Mouse (Mus musculus) testis, adult 2 months (tissue): ENCODE measurements around the gene Ctdnep1. TPM values are rescaled to one million over a fixed set of nuclear protein-coding genes. Genes with fewer than 3 reads are reported as not detected.

Experiments
- H3K27ac ChIP-seq: fragments of 200-500 bp; 2 replicates; pipeline ENCODE4 v1.5.1; 2012; ENCODE audit warnings: low read depth, low read length; ENCODE audit not compliant: control insufficient read depth, insufficient read depth
- H3K27me3 ChIP-seq: fragments of 200-500 bp; 2 replicates; pipeline ENCODE4 v1.6.1; 2012; ENCODE audit warnings: mild to moderate bottlenecking, low read length, moderate library complexity; ENCODE audit not compliant: control insufficient read depth, insufficient read depth
- H3K36me3 ChIP-seq: fragments of 200-500 bp; 2 replicates; pipeline ENCODE4 v1.6.1; 2012; ENCODE audit warnings: mild to moderate bottlenecking, low read length; ENCODE audit not compliant: control insufficient read depth, insufficient read depth
- H3K4me1 ChIP-seq: fragments of 200-500 bp; 2 replicates; pipeline ENCODE4 v1.6.1; 2012; ENCODE audit warnings: low read length; ENCODE audit not compliant: control insufficient read depth, insufficient read depth
- H3K4me3 ChIP-seq: fragments of 200-500 bp; 2 replicates; pipeline ENCODE4 v1.5.1; 2012; ENCODE audit warnings: low read depth, mild to moderate bottlenecking, low read length, moderate library complexity, mixed read lengths; ENCODE audit not compliant: control insufficient read depth
- CTCF ChIP-seq: fragments of 200-500 bp; IDR thresholded peaks from 2 replicates; pipeline ENCODE4 v1.5.1; 2012; ENCODE audit warnings: low read depth, mild to moderate bottlenecking, inconsistent platforms, low read length, moderate library complexity; ENCODE audit not compliant: control insufficient read depth, insufficient read depth, insufficient replicate concordance
- POLR2A ChIP-seq: fragments of 200-500 bp; IDR thresholded peaks from 2 replicates; pipeline ENCODE4 v1.6.1; 2012; ENCODE audit warnings: low read depth, mild to moderate bottlenecking, inconsistent platforms, low read length, moderate library complexity; ENCODE audit not compliant: control insufficient read depth
- polyA plus RNA-seq: library from polyadenylated mRNA; depleted of rRNA; stranded (reverse); fragments of >200 nt; gene quantifications from 2 replicates; pipeline ENCODE4 v1.2.3, GENCODE M21; 2012

The Ctdnep1 gene
- polyA plus RNA-seq, 1 experiment = 137 TPM

DNA sequence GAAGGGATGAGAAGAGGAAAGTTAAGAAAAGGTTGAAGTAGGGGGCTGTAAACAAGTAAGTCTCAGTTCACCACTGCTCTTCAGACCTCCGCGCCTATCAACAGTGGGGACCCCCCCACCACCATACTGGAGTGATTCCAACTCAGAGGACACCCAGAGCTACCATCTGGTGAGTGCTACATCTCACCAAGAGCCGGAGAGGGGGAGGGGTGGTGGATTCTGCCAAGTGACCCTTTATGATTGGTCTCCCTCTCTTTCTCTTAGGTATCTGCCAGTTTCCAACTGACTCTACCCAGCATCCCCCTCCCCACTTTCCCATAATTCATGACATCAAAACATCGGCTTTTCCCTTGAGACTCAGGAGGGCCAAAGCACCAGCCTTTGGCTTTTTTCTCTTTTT, 40.0 kb upstream of the Ctdnep1 start:
- Histone ChIP-seq H3K36me3 (peaks cover 5% of the 10 kb centered on the region), H3K4me1 (peaks cover 6% of the 10 kb centered on the region), H3K27me3 (no peaks in the 10 kb centered on the region), H3K27ac (no peak overlapping the region), H3K4me3 (no peak overlapping the region)
- TF ChIP-seq CTCF (no peak), POLR2A (no peak)

DNA sequence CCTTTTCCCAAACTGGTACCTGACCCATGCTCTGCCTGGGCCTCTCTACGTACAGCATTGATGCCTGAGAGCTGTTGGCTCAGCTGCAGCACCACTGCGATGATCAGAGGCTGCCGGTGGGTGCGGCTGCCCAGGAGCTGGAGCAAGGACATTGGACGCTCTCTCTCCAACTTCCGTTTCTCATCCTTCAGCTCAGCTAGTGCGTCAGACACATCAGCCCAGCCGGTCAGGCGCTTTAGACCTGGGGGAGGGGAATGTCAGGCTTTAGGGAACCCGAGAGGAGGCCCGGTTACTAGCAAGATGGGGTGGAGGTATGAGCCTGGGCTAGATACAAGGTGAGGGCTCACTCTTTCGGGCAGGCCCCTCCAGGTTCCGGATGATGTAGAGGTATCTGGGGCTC, 35.7 kb upstream of the Ctdnep1 start:
- Histone ChIP-seq H3K27me3 (no peaks in the 10 kb centered on the region), H3K27ac (no peak overlapping the region), H3K4me3 (no peak overlapping the region), H3K36me3 (peaks cover 3% of the 10 kb centered on the region), H3K4me1 (peaks cover 20% of the 10 kb centered on the region)
- TF ChIP-seq POLR2A (no peak), CTCF (no peak)

- H3K36me3 ChIP-seq = no peaks in the 10 kb centered on the region
- peaks cover 18% of the 10 kb centered on the region for H3K4me1 ChIP-seq
- no peaks in the 10 kb centered on the region for H3K27me3 ChIP-seq
- H3K4me3 ChIP-seq = no peak overlapping the region
- H3K27ac ChIP-seq = no peak overlapping the region
- no peak for TF ChIP-seq POLR2A
These were observed 34.7 kb upstream of the Ctdnep1 start for GRCm38 (mm10) chr11:69945997-69946891.

DNA sequence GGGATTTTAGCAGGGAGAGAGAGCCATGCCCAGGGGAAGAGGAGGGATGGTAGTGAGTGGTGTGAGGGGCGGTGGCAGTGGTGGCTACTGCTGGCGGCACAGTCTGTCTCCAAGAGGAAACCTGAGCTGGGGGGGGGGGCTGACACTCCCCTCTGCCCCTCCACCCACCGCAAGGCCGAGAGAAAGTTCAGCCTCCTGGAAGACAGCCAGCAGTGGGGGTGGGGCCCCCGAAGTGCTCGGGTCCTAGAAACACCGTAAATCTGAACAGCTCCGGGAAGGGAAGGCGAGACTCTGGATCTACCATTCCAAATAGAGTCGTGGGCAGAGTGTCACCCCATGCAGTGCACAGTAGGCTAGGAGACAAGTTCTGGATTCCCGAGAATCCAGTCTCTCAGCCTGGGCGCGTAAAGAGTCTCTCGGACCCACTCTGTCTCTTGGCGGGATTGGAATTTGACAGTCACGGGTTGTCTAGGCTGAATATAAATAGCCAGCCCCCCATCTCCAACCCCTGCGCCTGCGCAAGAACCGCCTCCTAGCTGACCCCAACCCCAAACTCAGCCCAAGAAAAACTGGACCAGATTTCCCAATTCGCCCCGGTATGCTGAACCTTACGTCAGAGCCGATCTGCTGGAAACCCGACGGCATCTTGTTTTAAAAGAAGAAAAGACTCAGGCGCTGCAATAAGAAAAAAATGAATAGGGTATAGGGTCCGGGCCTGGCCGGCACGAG, 33.5 kb upstream of the Ctdnep1 start:
- H3K4me1 ChIP-seq = peaks cover 18% of the 10 kb centered on the region
- no peak overlapping the region for H3K27ac ChIP-seq
- no peaks in the 10 kb centered on the region for H3K36me3 ChIP-seq
- no peak for TF ChIP-seq POLR2A
- TF ChIP-seq CTCF = no peak
- peak overlapping the region; percentile 50 for H3K4me3 ChIP-seq
- H3K27me3 ChIP-seq = no peaks in the 10 kb centered on the region

DNA sequence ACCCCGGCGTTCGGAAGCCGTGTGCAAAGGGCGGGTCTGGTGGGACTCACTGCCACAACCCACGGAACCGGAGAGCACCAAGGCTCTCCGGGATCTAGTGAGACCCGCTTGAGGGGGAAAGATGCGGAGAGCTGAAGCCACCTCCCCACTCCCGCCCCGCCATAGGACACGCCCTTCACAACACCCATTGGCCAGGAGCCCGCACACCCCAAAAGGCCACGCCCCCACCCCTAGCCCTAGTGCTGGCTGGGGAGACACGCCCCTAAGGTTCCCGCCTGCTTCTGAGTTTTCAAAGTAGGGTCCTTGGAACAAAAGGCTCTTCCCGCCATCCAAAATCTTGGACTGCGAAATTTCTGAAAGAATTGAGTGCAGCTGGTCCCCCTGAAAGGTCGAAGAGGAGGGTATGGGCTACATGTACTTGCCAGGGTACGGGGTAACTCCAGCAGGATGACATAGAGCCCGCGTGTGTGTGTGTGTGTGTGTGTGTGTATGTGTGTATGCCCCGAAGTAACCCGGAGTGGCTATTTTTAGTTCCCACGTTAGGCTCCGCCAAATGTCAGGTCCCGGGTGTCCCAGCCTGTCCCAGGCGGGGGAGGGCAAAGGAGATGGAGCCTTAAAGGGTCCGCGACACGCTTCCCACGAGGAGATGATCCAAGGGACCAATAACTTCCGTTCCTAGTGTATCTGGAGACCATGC, 32.7 kb upstream of the Ctdnep1 start, which contains the start of gene Slc2a4:
TSS of gene Slc2a4 (minus strand) at position 123 of the 697 bp plus-strand sequence.
- Histone ChIP-seq H3K27me3 (no peaks in the 10 kb centered on the region), H3K27ac (no peak within 1 kb of the TSS), H3K36me3 (no peaks in the 10 kb centered on the region), H3K4me1 (peaks cover 18% of the 10 kb centered on the region), H3K4me3 (peak within 1 kb of the TSS; percentile 50)
- TF ChIP-seq POLR2A = no peak
- no peak for TF ChIP-seq CTCF

GRCm38 (mm10) chr11:69948763-69949150, 32.2 kb upstream of the Ctdnep1 start:
- no peaks in the 10 kb centered on the region for H3K27me3 ChIP-seq
- peak; percentile 82; the same call in 1 of the 2 replicates for TF ChIP-seq CTCF
- no peak for TF ChIP-seq POLR2A
- no peaks in the 10 kb centered on the region for H3K36me3 ChIP-seq
- peaks cover 18% of the 10 kb centered on the region for H3K4me1 ChIP-seq
- no peak overlapping the region for H3K27ac ChIP-seq
- H3K4me3 ChIP-seq = peak overlapping the region; percentile 37
